Mouse (Mus musculus) G1E (cell line): ENCODE measurements around the gene Hmga1b.

Experiments used
- CTCF ChIP-seq: IDR thresholded peaks from 2 replicates; pipeline ENCODE4 v1.5.1; 2012; ENCODE audit warnings: low read depth, low read length, inconsistent platforms, mixed read lengths
- GATA2 ChIP-seq: IDR thresholded peaks from 2 replicates; pipeline ENCODE4 v1.6.1; 2012; ENCODE audit warnings: low read depth, low read length, inconsistent platforms, borderline replicate concordance
- TAL1 ChIP-seq: conservative IDR thresholded peaks from 2 replicates; pipeline ENCODE4 v1.6.1; 2012; ENCODE audit warnings: low read depth, low read length, inconsistent platforms, mixed read lengths

DNA sequence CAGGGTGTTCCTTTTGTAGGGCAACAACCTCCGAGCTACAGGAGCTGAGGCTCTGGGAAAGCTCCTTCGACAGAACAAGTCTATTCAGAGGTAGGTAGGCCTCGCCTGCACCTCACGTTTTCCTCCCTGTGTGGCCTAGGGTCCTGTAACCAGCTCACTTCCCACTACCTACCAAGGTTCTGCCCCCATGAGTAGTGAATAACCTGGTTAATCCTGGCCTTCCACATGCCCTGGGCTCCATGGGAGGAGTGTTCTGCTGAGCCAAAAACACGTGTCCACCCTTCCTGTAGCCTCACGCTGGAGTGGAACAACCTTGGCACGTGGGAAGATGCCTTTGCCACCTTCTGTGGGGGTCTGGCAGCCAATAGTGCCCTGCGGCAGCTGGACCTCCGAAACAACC is 47.5 kb upstream of the Hmga1b start:
- TF ChIP-seq CTCF, result no peak
- no peak for TF ChIP-seq GATA2
- TF ChIP-seq TAL1, result no peak
